Mouse (Mus musculus): ENCODE results near the gene Rarg.

Rarg gene

DNA sequence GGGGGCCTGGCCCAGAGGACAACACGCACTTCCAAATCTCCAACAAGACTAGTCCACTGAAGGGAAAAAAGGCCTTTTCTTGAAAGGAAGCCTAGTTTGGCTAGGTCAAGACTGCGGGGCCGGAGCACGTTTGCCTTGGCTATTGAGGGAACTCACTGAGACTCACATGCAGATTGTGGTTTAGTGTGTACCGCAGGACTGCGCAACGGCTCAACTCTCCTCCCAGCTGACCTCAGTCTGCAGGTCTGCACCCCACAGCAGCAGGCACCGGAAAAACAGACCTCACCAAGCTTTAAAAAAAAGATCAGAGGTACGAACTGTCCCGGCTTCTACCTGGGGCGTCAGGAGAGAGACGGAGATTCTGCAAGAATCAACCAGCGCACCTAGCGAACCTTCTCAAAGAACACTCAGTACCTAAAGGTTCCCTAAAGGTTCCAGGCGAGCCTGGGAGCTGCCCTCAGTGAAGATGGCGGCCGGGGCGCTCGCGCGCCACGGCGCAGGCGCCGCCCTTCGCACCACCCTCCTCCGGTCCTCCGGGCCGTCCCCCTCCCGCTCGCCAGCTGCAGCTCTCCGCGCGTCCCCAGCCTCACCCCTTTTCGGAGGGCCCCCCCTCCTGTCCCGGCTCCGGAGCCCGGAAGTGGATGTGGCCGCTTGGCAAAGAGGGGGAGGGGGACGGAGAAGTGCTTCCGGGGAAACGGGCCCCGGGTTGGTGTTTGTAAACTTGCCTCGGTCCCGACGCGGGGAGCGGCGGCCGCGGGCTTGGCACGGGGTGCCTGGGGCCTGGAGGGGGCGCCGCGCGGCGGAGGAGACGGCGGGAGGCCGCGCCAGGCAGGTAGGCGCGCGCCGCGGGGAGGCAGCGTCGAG lies 54.1 kb downstream of the Rarg start, which contains the start of gene Zfp740:
Gene Zfp740, plus strand, starts transcription at position 279 of the 864 bp plus-strand sequence.
- peak; percentile 97 for DNase-seq

DNA sequence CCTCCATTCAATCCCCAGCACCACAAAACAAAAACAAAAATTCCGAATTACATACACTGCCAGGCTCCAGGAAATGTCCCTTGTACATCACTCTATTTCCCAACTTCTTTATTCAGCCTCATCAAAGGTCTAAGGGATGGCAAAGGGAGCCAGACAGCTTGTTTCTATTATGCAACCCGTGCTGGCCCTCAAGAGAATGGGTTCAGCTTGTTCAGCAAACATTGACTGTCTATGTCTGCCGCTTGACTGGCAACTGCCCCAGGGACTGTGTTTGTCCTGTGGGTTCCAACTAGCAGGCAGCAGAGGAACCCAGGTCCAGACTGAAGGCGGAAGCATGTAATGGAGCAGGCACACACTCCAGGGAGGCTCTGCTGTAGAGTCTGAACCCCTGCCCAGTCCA lies 58.5 kb downstream of the Rarg start:
- DNase-seq: no peak

GRCm38 (mm10) chr15:102195373-102195772 lies 61.9 kb downstream of the Rarg start:
- no peak for DNase-seq

- DNase-seq: no peak
These were observed 62.9 kb downstream of the Rarg start for GRCm38 (mm10) chr15:102194439-102194838.

- DNase-seq: no peak
These were observed 63.7 kb downstream of the Rarg start for GRCm38 (mm10) chr15:102193652-102194051.

- no peak for DNase-seq
These were observed 64.4 kb downstream of the Rarg start for GRCm38 (mm10) chr15:102192820-102193386.

DNA sequence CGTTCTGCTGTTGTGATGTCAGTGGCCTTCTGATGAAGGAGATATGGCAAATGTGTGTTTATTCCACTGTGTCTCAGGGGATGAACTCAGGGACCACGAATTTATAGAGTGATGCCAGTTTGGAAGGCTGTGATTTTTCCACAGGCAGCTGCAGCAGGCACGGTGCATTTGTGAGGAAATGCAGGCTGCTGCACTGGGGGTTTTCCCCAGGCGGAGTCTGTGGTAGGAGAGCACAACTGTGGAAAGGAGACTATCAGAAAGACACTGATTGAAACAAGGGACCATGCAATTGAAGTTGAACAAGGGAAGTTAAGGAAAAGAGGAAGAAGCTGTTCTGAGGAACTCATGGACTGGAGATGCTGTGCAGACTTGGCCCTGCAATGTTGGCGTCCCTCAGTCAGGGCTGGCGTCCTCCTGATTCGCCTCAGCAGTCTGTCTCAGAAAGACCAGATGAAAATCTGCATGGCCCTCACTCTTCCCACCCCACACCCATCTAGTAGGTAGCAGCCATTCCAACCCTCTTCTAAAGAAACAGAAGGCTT lies 65.0 kb downstream of the Rarg start:
- no peak for DNase-seq

- DNase-seq: no peak
These were observed 65.6 kb downstream of the Rarg start for GRCm38 (mm10) chr15:102191699-102192098.

- DNase-seq: no peak
These were observed 68.4 kb downstream of the Rarg start for GRCm38 (mm10) chr15:102188883-102189282.

- no peak for DNase-seq
These were observed 69.2 kb downstream of the Rarg start for GRCm38 (mm10) chr15:102188096-102188495.

DNA sequence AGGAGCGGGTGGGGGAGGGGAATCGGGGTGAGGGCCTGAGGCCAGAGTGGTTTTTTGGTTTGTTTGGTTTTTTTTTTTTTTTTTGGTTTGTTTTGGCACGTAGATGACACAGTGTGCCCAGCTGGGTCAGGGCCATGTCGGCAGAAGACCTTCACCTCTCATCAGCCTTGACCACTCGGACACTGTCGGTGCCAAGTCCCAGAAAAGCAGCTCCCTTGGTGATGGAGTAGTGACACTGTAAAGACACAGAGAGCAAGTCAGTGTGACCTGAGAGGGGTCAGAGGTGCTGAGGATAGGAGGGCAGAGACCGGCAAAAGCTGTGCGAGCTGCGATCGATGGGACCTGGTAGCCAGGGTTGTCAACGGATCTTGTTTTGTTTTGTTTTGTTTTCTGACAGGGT lies 71.1 kb downstream of the Rarg start:
- DNase-seq: no peak

Measured in cerebellum, adult 11-12 months (tissue).